Comparison of ENCODE assay signal across 13 mouse cellular contexts in genomic region chr16:43701765-43702504, GRCm38 (mm10). TPM values are rescaled to one million over a fixed set of nuclear protein-coding genes. Genes with fewer than 3 reads are reported as not detected.
DNase-seq lines count a peak whose midpoint lies in the region; ATAC-seq and TF ChIP-seq lines count a peak whose summit lies in the region.
"Had no signal": no experiment of that assay in that cellular context is flagged by ENCODE, and none has a peak within 500 bp of the region (broad histone marks: within the 10 kb centered on the region; RNA-seq: fewer than 3 reads in every experiment).

No protein-coding gene starts in this region.

- H3K9ac ChIP-seq in midbrain, embryonic 14.5 days (replicated peaks; ENCODE audit: low read length), result no peak overlapping the region
- no peak overlapping the region for H3K9ac ChIP-seq in midbrain, embryonic 11.5 days (ENCODE audit: low read length)
- no peak overlapping the region for H3K9ac ChIP-seq in neural tube, embryonic 14.5 days (replicated peaks; ENCODE audit: low read depth, low read length)
- no peak overlapping the region for H3K9ac ChIP-seq in stomach, postnatal 0 days (ENCODE audit: low read length)
- H3K9ac ChIP-seq: limb, embryonic 12.5 days; midbrain, embryonic 12.5 days had no signal

- DNase-seq in midbrain, embryonic 14.5 days, result peak; percentile 3
- no peak for DNase-seq in midbrain, embryonic 11.5 days (ENCODE audit: low spot score, missing footprints)
- peak; percentile 37 for DNase-seq in embryo, embryonic 11.5 days (ENCODE audit: low read depth, low spot score)
- DNase-seq in heart, postnatal 25 days (ENCODE audit: low spot score), result peak; percentile 12
- no peak for DNase-seq in stomach, postnatal 0 days (ENCODE audit: low spot score)
- no peak for DNase-seq in retina, postnatal 1 day
- DNase-seq in spleen, postnatal 4 days (ENCODE audit: low spot score in 2 of 2), result no peak
- DNase-seq: cerebellum, adult 2 months; gastrocnemius, postnatal 36 days had no signal

- H3K4me3 ChIP-seq in midbrain, embryonic 14.5 days (replicated peaks; ENCODE audit: low read depth, low read length), result no peak overlapping the region
- H3K4me3 ChIP-seq in midbrain, embryonic 11.5 days (ENCODE audit: low read depth, low read length), result no peak overlapping the region
- H3K4me3 ChIP-seq in neural tube, embryonic 14.5 days (ENCODE audit: low read depth, low read length), result no peak overlapping the region
- H3K4me3 ChIP-seq in stomach, postnatal 0 days (ENCODE audit: low read depth, low read length), result no peak overlapping the region
- H3K4me3 ChIP-seq: limb, embryonic 12.5 days; midbrain, embryonic 12.5 days had no signal

- no peak for ATAC-seq in midbrain, embryonic 14.5 days (ENCODE audit: low FRiP score, low TSS enrichment)
- no peak for ATAC-seq in midbrain, embryonic 11.5 days (ENCODE audit: low FRiP score)
- ATAC-seq in neural tube, embryonic 14.5 days (ENCODE audit: low read depth), result peak; percentile 61; the same call in 1 of the 2 replicates
- ATAC-seq in stomach, postnatal 0 days (ENCODE audit: low FRiP score, low TSS enrichment), result no peak

- intact Hi-C loops in heart, postnatal 25 days (cut with DNase I), result no loop called here

- no peak overlapping the region for H3K4me2 ChIP-seq in midbrain, embryonic 14.5 days (ENCODE audit: low read length)
- no peak overlapping the region for H3K4me2 ChIP-seq in midbrain, embryonic 11.5 days
- no peak overlapping the region for H3K4me2 ChIP-seq in neural tube, embryonic 14.5 days (ENCODE audit: low read depth, low read length)
- H3K4me2 ChIP-seq in stomach, postnatal 0 days (replicated peaks; ENCODE audit: low read depth), result no peak overlapping the region
- H3K4me2 ChIP-seq: limb, embryonic 12.5 days; midbrain, embryonic 12.5 days had no signal

- no peaks in the 10 kb centered on the region for H3K4me1 ChIP-seq in midbrain, embryonic 14.5 days (ENCODE audit: control insufficient read depth, insufficient read depth, low read length)
- no peaks in the 10 kb centered on the region for H3K4me1 ChIP-seq in midbrain, embryonic 11.5 days (ENCODE audit: control insufficient read depth, insufficient read depth, low read length)
- H3K4me1 ChIP-seq in neural tube, embryonic 14.5 days (ENCODE audit: control insufficient read depth, insufficient read depth, low read length), result no peaks in the 10 kb centered on the region
- no peaks in the 10 kb centered on the region for H3K4me1 ChIP-seq in stomach, postnatal 0 days (replicated peaks; ENCODE audit: control insufficient read depth, insufficient read depth)
- H3K4me1 ChIP-seq: limb, embryonic 12.5 days; midbrain, embryonic 12.5 days had no signal

- no peak for TF ChIP-seq CTCF in stomach, postnatal 0 days (IDR thresholded peaks at IDR 0.05; ENCODE audit: low read depth)

- 0 out of 2 replicates have a peak overlapping the region, but pooled peaks have one; percentile 26 for H3K27ac ChIP-seq in midbrain, embryonic 14.5 days (replicated peaks; ENCODE audit: low read depth, low read length)
- H3K27ac ChIP-seq in midbrain, embryonic 11.5 days (ENCODE audit: low read depth, low read length), result no peak overlapping the region
- H3K27ac ChIP-seq in neural tube, embryonic 14.5 days (ENCODE audit: low read depth, low read length), result no peak overlapping the region
- H3K27ac ChIP-seq in stomach, postnatal 0 days (replicated peaks), result no peak overlapping the region
- H3K27ac ChIP-seq: limb, embryonic 12.5 days; midbrain, embryonic 12.5 days had no signal

- 76% methylated on average over 14 of the region's 14 CpGs for WGBS in midbrain, embryonic 14.5 days
- WGBS in midbrain, embryonic 11.5 days, result 86% methylated on average over 14 of the region's 14 CpGs
- 48% methylated on average over 14 of the region's 14 CpGs for WGBS in neural tube, embryonic 14.5 days
- WGBS in stomach, postnatal 0 days, result 52% methylated on average over 14 of the region's 14 CpGs

- no peaks in the 10 kb centered on the region for H3K27me3 ChIP-seq in midbrain, embryonic 14.5 days (ENCODE audit: control insufficient read depth, insufficient read depth, low read length)
- H3K27me3 ChIP-seq in midbrain, embryonic 11.5 days (ENCODE audit: control insufficient read depth, insufficient read depth, low read length), result no peaks in the 10 kb centered on the region
- H3K27me3 ChIP-seq in neural tube, embryonic 14.5 days (ENCODE audit: control insufficient read depth, insufficient read depth, low read length), result no peaks in the 10 kb centered on the region
- H3K27me3 ChIP-seq in stomach, postnatal 0 days (ENCODE audit: control insufficient read depth, insufficient read depth, low read length), result no peaks in the 10 kb centered on the region
- H3K27me3 ChIP-seq: limb, embryonic 12.5 days; midbrain, embryonic 12.5 days had no signal

- TF ChIP-seq EP300 in stomach, postnatal 0 days (optimal IDR thresholded peaks at IDR 0.05), result no peak

- H3K36me3 ChIP-seq in midbrain, embryonic 14.5 days (ENCODE audit: control insufficient read depth, insufficient read depth, low read length), result no peaks in the 10 kb centered on the region
- H3K36me3 ChIP-seq in midbrain, embryonic 11.5 days (ENCODE audit: control insufficient read depth, insufficient read depth, low read length), result no peaks in the 10 kb centered on the region
- H3K36me3 ChIP-seq in neural tube, embryonic 14.5 days (ENCODE audit: control insufficient read depth, insufficient read depth, low read length), result no peaks in the 10 kb centered on the region
- no peaks in the 10 kb centered on the region for H3K36me3 ChIP-seq in stomach, postnatal 0 days (ENCODE audit: control insufficient read depth, insufficient read depth, low read length)
- H3K36me3 ChIP-seq: limb, embryonic 12.5 days; midbrain, embryonic 12.5 days had no signal

- H3K9me3 ChIP-seq in midbrain, embryonic 14.5 days (ENCODE audit: control insufficient read depth, low read length), result no peaks in the 10 kb centered on the region
- no peaks in the 10 kb centered on the region for H3K9me3 ChIP-seq in midbrain, embryonic 11.5 days (ENCODE audit: control insufficient read depth, low read length)
- no peaks in the 10 kb centered on the region for H3K9me3 ChIP-seq in neural tube, embryonic 14.5 days (ENCODE audit: control insufficient read depth, low read length)
- no peaks in the 10 kb centered on the region for H3K9me3 ChIP-seq in stomach, postnatal 0 days (ENCODE audit: control insufficient read depth, low read length)
- H3K9me3 ChIP-seq: midbrain, embryonic 12.5 days had no signal

RNA-seq across cellular contexts. Expression of gene Tigit, which starts 38.0 kb away (rescaled TPM):
- polyA plus RNA-seq in midbrain, embryonic 14.5 days (2014; fragmentation: Nextera tagmentation; extraction: Ambion mirVana), result not detected in 2 replicates
- not detected in 2 replicates for polyA plus RNA-seq in midbrain, embryonic 11.5 days (2014; fragmentation: Nextera tagmentation; extraction: Ambion mirVana)
- total RNA-seq in heart, postnatal 25 days (2021), result not detected
- 0.23 TPM in 1 of 2 replicates, not detected in the other for polyA plus RNA-seq in neural tube, embryonic 14.5 days (2014; fragmentation: Nextera tagmentation; extraction: Ambion mirVana)
- not detected in 2 replicates for polyA plus RNA-seq in stomach, postnatal 0 days (2015; fragmentation: Nextera tagmentation; extraction: Ambion mirVana)
- total RNA-seq: gastrocnemius, postnatal 36 days had no signal
- polyA plus RNA-seq: cerebellum, adult 2 months; limb, embryonic 12.5 days; stomach, embryonic 14.5 days had no signal

RNA-seq across cellular contexts. Expression of gene Drd3, which starts 51.9 kb away (rescaled TPM):
- polyA plus RNA-seq in midbrain, embryonic 14.5 days (2014; fragmentation: Nextera tagmentation; extraction: Ambion mirVana), result not detected in 2 replicates
- polyA plus RNA-seq in midbrain, embryonic 11.5 days (2014; fragmentation: Nextera tagmentation; extraction: Ambion mirVana), result not detected in 2 replicates
- total RNA-seq in heart, postnatal 25 days (2021), result not detected
- not detected in 2 replicates for polyA plus RNA-seq in neural tube, embryonic 14.5 days (2014; fragmentation: Nextera tagmentation; extraction: Ambion mirVana)
- 0.24 and 0.27 TPM in 2 replicates for polyA plus RNA-seq in stomach, postnatal 0 days (2015; fragmentation: Nextera tagmentation; extraction: Ambion mirVana)
- total RNA-seq: gastrocnemius, postnatal 36 days had no signal
- polyA plus RNA-seq: limb, embryonic 12.5 days; midbrain, embryonic 12.5 days; stomach, embryonic 14.5 days had no signal

Comparison
In these comparisons a context has a peak if more than half of its experiments do, and no peak if none do; other contexts are left out.
1. DNase-seq: peak in midbrain, embryonic 14.5 days (single experiment), embryo, embryonic 11.5 days (single experiment) and heart, postnatal 25 days (single experiment); none in midbrain, embryonic 11.5 days (single experiment), stomach, postnatal 0 days (single experiment), retina, postnatal 1 day (single experiment) and spleen, postnatal 4 days (0 of 2).